Mouse (Mus musculus) bone marrow, adult 2 months (tissue): ENCODE measurements at regions not wholly inside any gene's neighbourhood (a gene's known extent, or its start where the extent isn't known, plus 50 kb on each side); places are given as distances from the start of the nearest gene placed in this dataset.

Source experiments
- H3K27ac ChIP-seq: fragments of 200-500 bp; 2 replicates; pipeline ENCODE4 v1.5.1; 2012; ENCODE audit warnings: low read depth, mild to moderate bottlenecking, control low read depth, inconsistent platforms, low read length; ENCODE audit not compliant: control insufficient read depth, poor library complexity, insufficient read depth
- H3K4me1 ChIP-seq: fragments of 200-500 bp; 2 replicates; pipeline ENCODE4 v1.6.1; 2011; ENCODE audit warnings: low read length; ENCODE audit not compliant: control insufficient read depth, insufficient read depth
- H3K4me3 ChIP-seq: fragments of 200-500 bp; replicated peaks from 2 replicates; pipeline ENCODE3; 2011; ENCODE audit warnings: mild to moderate bottlenecking, low read depth, low read length, control low read depth; ENCODE audit not compliant: control insufficient read depth
- CTCF ChIP-seq: fragments of 200-500 bp; IDR thresholded peaks from 2 replicates; pipeline ENCODE4 v1.5.1; 2011; ENCODE audit warnings: low read length, control low read depth; ENCODE audit not compliant: control insufficient read depth, insufficient read depth
- POLR2A ChIP-seq: fragments of 200-500 bp; IDR thresholded peaks from 2 replicates; pipeline ENCODE4 v1.6.1; 2011; ENCODE audit warnings: low read depth, mild to moderate bottlenecking, control low read depth, low read length, borderline replicate concordance; ENCODE audit not compliant: control insufficient read depth
- WGBS: fragments of 180-500 bp; shearing (Covaris S2); methylation state at CpG from one replicate; pipeline ENCODE4 v1.1.7; 2018; 5-methylcytosine and 5-hydroxymethylcytosine counted together

- Histone ChIP-seq H3K4me3 (no peak overlapping the region), H3K27ac (no peak overlapping the region), H3K4me1 (no peaks in the 10 kb centered on the region; the same call in 1 of the 2 replicates)
- no peak for TF ChIP-seq POLR2A
- TF ChIP-seq CTCF = no peak
- WGBS = 85% methylated on average over 2 of the region's 2 CpGs
Measured at GRCm38 (mm10) chr13:52399143-52399542, 131.9 kb downstream of the Diras2 start.

GRCm38 (mm10) chr13:52403805-52404204, 127.3 kb downstream of the Diras2 start:
- Histone ChIP-seq H3K4me3 (no peak overlapping the region), H3K27ac (no peak overlapping the region), H3K4me1 (no peaks in the 10 kb centered on the region)
- WGBS = 75% methylated on average over 3 of the region's 3 CpGs
- TF ChIP-seq CTCF (no peak), POLR2A (no peak)

GRCm38 (mm10) chr13:52416301-52416700, 114.8 kb downstream of the Diras2 start:
- 51% methylated on average over 1 of the region's 1 CpGs for WGBS
- Histone ChIP-seq H3K4me1 (no peaks in the 10 kb centered on the region), H3K27ac (no peak overlapping the region), H3K4me3 (no peak overlapping the region)
- TF ChIP-seq POLR2A = no peak
- no peak for TF ChIP-seq CTCF

GRCm38 (mm10) chr13:52422456-52422855, 108.6 kb downstream of the Diras2 start:
- H3K4me3 ChIP-seq = no peak overlapping the region
- TF ChIP-seq POLR2A = no peak
- TF ChIP-seq CTCF = no peak
- no peak overlapping the region for H3K27ac ChIP-seq
- WGBS = 81% methylated on average over 3 of the region's 3 CpGs
- H3K4me1 ChIP-seq = no peaks in the 10 kb centered on the region

GRCm38 (mm10) chr13:52428527-52428926, 102.6 kb downstream of the Diras2 start:
- H3K4me3 ChIP-seq = no peak overlapping the region
- H3K27ac ChIP-seq = no peak overlapping the region
- H3K4me1 ChIP-seq = no peaks in the 10 kb centered on the region
- TF ChIP-seq CTCF (no peak), POLR2A (no peak)
- WGBS = 86% methylated on average over 5 of the region's 5 CpGs

- 85% methylated on average over 8 of the region's 8 CpGs for WGBS
- TF ChIP-seq POLR2A = no peak
- no peak for TF ChIP-seq CTCF
- Histone ChIP-seq H3K4me1 (no peaks in the 10 kb centered on the region), H3K4me3 (no peak overlapping the region), H3K27ac (no peak overlapping the region)
Measured at GRCm38 (mm10) chr13:52436756-52437155, 94.3 kb downstream of the Diras2 start.

- Histone ChIP-seq H3K4me3 (no peak overlapping the region), H3K27ac (no peak overlapping the region), H3K4me1 (no peaks in the 10 kb centered on the region; the same call in 1 of the 2 replicates)
- WGBS = 9% methylated on average over 10 of the region's 10 CpGs
- TF ChIP-seq CTCF (no peak), POLR2A (no peak)
Measured at GRCm38 (mm10) chr13:52445513-52445912, 85.6 kb downstream of the Diras2 start.

- TF ChIP-seq CTCF (no peak), POLR2A (no peak)
- Histone ChIP-seq H3K27ac (no peak overlapping the region), H3K4me3 (no peak overlapping the region), H3K4me1 (no peaks in the 10 kb centered on the region; the same call in 1 of the 2 replicates)
- WGBS = 50% methylated on average over 11 of the region's 11 CpGs
Measured at GRCm38 (mm10) chr13:52448902-52449301, 82.2 kb downstream of the Diras2 start.

- no peak for TF ChIP-seq POLR2A
- no peak for TF ChIP-seq CTCF
- Histone ChIP-seq H3K4me1 (no peaks in the 10 kb centered on the region; the same call in 1 of the 2 replicates), H3K4me3 (no peak overlapping the region), H3K27ac (no peak overlapping the region)
- 86% methylated on average over 9 of the region's 9 CpGs for WGBS
Measured at GRCm38 (mm10) chr13:52451486-52451885, 79.6 kb downstream of the Diras2 start.

- Histone ChIP-seq H3K27ac (no peak overlapping the region), H3K4me1 (no peaks in the 10 kb centered on the region), H3K4me3 (no peak overlapping the region)
- TF ChIP-seq CTCF (no peak), POLR2A (no peak)
- WGBS = 78% methylated on average over 4 of the region's 4 CpGs
Measured at GRCm38 (mm10) chr13:52452291-52452690, 78.8 kb downstream of the Diras2 start.
